Mouse (Mus musculus) granulocyte monocyte progenitor cell, adult 5-6 weeks (primary cell): ENCODE results near the gene Tmsb10. TPM values are rescaled to one million over a fixed set of nuclear protein-coding genes. Genes with fewer than 3 reads are reported as not detected.

Experiments used
- ATAC-seq: replicated peaks from 2 replicates; pipeline ENCODE4 v1.8.0; 2016; ENCODE audit warnings: mild to moderate bottlenecking, moderate TSS enrichment, inconsistent platforms; ENCODE audit not compliant: poor library complexity, severe bottlenecking
- total RNA-seq, 2 experiments: library from RNA; stranded (forward) in 1 of 2; stranded (reverse) in 1 of 2; fragments of 200-712, 200-1000 nt in 1 of 2; fragments of >200 nt in 1 of 2; fragmentation: Nextera tagmentation in 1 of 2; gene quantifications; 2 replicates each; pipeline ENCODE4 v1.2.3; 2014 to 2017

Tmsb10 gene
- 601 and 668 TPM in 2 replicates for total RNA-seq (2014; fragmentation: Nextera tagmentation)
- total RNA-seq (2017), result 357 and 410 TPM in 2 replicates

DNA sequence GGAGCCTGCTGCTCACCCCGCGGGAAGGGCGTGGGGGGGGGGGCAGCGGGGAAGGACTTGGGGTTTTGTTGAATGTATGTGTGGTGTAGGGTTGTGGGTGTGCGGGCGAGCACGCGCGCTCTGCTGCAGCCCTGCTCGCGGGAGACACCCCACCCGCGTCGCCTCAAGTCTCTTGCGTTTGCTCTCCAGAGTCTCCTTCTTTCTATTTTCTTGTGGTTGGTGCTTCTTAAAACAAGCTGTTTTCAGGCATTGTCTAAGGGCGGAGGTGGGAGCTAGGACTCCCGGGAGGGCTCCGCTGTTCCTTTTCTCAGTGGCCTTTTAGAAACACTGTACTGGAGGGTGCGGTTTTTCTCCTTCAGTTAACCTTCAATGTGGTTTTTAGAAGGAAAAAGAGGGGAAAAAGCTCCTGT lies at the start of gene Tmsb10:
Gene Tmsb10 (minus strand): TSS at position 87 of the 410 bp plus-strand sequence.
- no peak for ATAC-seq

DNA sequence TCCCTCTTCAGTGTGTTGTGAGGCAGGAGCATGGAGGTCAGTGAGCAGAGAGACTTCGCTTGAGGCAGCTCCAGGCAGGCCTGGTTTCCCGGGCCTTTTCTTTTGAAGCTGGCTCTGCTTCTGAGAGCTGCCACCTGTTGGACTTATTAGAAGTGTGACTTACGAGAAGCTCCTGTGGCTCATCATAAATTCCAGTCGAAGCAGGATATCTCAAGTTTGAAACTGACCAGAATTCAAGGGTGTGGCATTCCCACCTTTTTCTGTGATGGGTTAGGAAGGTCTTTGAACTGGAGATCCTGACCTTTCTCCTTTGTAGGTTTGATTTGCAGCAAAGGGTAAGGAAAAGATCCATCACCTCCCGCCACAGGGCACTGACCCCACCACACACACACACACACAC lies 45.1 kb upstream of the Tmsb10 start:
- no peak for ATAC-seq

GRCm38 (mm10) chr6:73002391-73002790 lies 43.8 kb upstream of the Tmsb10 start:
- peak; percentile 33 for ATAC-seq

- ATAC-seq, result peak; percentile 88
Measured at GRCm38 (mm10) chr6:72998809-72999208, 40.3 kb upstream of the Tmsb10 start.

- no peak for ATAC-seq
Measured at GRCm38 (mm10) chr6:72993688-72994082, 35.1 kb upstream of the Tmsb10 start.

DNA sequence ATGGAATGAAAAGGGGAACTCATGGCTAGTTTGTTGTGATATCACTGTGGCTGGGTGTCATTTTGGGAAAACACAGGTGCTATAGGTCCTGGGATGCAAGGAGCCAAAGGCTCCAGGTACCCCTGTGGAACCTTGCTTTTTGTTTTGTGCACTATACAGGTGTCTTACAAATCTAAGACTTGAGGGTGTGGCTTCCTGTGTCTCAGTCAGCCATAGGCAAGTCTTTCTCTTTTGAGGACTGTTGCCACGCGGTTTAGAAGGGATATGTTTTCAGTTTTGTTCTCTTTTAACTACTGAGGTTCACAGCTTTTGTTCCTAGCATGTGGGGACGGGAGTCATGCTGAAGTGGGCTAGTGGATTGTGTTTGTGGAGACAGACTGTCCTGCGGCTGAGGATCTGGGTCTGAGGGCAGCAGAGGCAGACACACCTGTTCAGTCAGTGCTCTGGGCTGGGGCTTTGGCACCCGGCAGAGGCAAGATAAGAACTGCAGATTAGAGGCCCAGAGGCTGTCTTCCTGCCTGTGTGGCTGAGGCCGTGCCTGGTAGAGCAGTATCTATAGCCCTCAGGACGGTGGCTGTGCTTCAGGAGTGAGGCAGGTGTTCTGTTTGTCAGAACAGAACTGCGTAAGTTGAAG lies 34.6 kb upstream of the Tmsb10 start:
- ATAC-seq, result no peak

DNA sequence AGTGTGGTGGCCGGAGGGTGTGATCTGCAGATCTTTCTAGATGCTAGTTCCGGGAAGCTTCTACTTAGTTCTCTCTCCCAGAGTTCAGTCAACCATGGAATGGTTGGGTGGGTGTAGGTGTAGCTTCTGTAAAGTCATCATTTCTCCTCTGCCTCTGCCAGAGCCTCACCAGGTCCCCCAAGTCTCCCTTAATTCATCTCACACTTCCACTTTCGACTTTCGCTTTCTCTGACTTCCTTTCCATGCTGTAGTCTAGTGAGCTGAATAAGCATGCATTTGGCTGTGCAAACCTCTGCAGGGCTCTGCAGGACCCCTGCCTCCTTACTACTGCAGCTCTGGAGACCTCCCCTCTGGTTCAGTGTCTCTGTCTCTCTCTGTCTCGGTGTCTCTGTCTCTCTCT lies 31.7 kb upstream of the Tmsb10 start:
- peak; percentile 73 for ATAC-seq

DNA sequence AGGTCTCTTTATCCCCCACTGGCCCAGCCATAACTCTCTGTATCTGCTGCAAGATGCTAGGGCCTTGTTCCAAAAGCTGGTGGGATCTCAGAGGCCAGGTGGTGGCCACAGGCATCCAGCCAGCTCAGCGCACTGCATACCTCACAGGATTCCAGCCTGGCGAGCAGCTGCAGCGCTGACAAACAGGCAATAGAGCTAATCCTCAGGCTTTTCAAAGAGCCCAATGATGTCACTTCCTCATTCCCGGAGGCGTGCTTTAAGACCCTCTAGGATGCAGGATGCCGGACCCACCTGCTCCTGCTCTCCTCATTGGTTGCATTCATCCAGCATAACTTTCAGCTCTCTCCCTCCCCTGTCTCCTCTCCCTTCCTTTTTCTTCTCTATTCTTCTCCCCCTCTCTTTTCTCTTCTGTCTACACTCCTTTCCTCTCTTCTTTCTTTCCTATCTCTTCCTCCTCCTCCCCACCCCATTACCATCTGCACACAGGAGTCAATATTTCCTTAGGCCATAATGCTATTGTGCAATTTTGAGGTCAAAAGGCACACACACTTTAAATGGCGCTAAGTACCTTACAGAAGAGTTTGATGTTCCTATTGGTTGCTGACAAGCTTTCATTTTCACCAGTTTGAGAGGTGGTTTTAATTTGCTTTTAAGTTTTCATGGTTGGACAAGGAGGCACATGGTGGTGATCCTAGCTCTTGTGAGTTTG lies 30.6 kb upstream of the Tmsb10 start:
- ATAC-seq, result peak; percentile 57

- ATAC-seq, result no peak
Measured at GRCm38 (mm10) chr6:72982506-72982905, 24.0 kb upstream of the Tmsb10 start.

GRCm38 (mm10) chr6:72981851-72982250 lies 23.3 kb upstream of the Tmsb10 start:
- ATAC-seq, result no peak

DNA sequence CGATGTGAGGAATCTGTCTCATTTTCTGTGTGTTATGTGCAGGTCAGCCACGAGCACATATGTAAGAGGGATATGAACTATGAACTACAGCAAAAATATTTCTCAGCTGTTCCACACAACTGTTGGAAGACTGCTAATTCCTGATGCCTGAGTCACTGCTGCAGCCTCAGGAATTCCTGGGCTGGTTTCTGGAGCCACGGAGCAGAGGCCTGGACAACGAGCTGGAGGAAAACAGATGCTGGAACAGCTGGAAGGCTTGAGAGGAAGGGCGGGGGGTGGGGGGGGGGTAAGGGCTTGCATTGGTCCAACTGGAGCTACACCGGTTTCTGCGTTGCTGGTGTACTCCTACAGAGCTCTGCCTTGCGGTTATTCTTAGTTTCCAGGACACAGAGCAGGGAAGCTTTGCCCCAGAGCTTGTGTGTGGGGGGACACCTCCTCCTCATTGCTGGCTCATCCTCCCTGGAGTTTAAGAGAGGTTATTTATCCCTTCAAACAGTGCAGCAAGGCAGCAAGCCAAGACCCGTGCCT lies 22.6 kb upstream of the Tmsb10 start:
- no peak for ATAC-seq

- ATAC-seq, result no peak
Measured at GRCm38 (mm10) chr6:72976866-72977265, 18.3 kb upstream of the Tmsb10 start.

GRCm38 (mm10) chr6:72971074-72971473 lies 12.5 kb upstream of the Tmsb10 start:
- ATAC-seq, result peak; percentile 37

DNA sequence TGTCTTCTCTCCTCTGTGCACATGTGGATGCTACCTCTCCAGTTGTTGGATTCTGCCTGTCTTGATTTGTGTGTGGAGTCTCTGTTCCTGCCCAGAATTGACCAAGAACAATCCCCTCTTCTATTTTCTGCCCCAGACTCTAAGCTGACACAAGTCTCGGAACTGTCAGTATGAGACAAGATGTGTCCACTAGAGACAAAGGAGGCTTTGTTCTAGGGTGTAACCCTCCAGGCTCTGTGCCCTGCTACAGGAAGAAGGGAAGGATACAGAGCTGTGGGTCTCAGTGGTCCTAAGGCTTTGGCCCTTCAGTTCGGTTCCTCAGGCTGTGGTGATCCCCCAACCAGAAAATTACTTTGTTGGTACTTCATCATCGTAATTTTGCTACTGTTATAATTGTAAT lies 11.2 kb upstream of the Tmsb10 start:
- ATAC-seq, result no peak

DNA sequence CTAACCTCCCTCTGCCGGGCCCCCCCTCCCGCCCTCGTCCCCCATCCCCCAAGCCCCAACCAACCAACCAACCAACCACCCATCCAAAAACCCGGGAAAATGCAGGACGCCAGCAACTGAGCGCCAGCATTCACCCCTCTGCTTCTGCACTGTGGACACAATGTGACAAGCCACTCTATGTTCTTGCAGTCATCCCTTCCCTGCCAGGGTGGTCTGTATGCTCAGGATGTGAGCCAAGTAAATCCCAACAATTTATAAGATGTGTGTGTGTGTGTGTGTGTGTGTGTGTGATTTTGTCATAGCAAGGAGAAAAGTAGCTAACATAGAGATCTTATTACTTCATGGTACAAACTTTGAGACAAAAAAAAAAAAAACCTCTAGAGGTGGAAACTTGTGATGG lies 6.7 kb upstream of the Tmsb10 start:
- ATAC-seq, result no peak

GRCm38 (mm10) chr6:72962281-72962741 lies 3.8 kb upstream of the Tmsb10 start:
- ATAC-seq, result no peak

DNA sequence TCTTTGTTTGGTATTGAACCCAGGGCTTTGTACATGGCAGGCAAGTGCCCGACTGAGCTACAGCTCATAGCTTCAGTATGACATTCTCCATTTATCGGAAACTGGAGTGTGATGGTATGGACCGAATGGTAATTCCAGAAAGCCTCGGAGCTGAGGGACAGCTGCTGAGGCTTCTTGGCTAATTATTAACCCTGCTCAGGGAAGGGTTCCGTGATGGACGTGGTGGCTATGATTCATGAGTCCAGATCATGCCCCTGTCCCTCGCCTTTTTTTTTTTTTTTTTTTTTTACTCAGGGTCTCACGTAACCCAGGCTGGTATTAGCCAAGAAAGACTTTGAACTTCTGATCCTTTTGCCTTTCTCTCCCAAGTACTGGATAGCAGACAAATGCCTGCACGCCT lies 3.1 kb upstream of the Tmsb10 start:
- no peak for ATAC-seq

DNA sequence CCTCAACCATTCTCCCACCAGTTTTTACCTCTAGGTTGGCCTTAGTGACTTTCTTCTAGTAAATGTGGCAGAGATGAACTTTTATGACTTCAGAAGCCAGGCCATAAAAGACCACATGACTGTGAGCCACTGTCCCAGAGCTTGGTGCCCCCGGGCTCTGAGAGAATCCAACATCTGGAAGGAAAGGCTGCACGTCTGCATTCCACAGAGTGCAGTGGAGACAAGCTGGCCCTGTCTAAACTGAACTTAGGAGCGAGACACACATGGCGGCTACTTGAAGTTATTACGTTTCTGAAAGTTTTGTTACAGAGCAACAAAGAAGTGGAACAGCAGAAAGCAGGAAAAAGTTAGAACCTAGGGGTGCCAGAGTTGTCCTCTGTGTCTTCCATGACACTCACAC lies 2.1 kb upstream of the Tmsb10 start:
- no peak for ATAC-seq

- ATAC-seq, result no peak
Measured at GRCm38 (mm10) chr6:72959175-72959574, 627 bp upstream of the Tmsb10 start.

- peak; percentile 61 for ATAC-seq
Measured at GRCm38 (mm10) chr6:72957676-72958641, 589 bp downstream of the Tmsb10 start.

- ATAC-seq, result no peak
Measured at GRCm38 (mm10) chr6:72957093-72957435, 1.5 kb downstream of the Tmsb10 start.
